Mouse (Mus musculus) neural tube, embryonic 14.5 days (tissue): ENCODE measurements around the gene Acot13. TPM values are rescaled to one million over a fixed set of nuclear protein-coding genes. Genes with fewer than 3 reads are reported as not detected.

Experiments
- ATAC-seq: fragments of 200-750 bp; cut with Nextera tagmentation; 2 replicates; pipeline ENCODE4 v1.8.0; 2017; ENCODE audit warnings: low read depth, mild to moderate bottlenecking, moderate TSS enrichment, moderate library complexity
- H3K27ac ChIP-seq: fragments of 300-500 bp; sonication (generic); 2 replicates; pipeline ENCODE4 v1.5.1; 2014; ENCODE audit warnings: low read depth, mild to moderate bottlenecking, control low read depth, low read length, moderate library complexity, mixed read lengths
- H3K27me3 ChIP-seq: fragments of 300-500 bp; sonication (generic); 2 replicates; pipeline ENCODE4 v1.6.1; 2014; ENCODE audit warnings: low read length; ENCODE audit not compliant: control insufficient read depth, insufficient read depth
- H3K36me3 ChIP-seq: fragments of 300-500 bp; sonication (generic); 2 replicates; pipeline ENCODE4 v1.6.1; 2014; ENCODE audit warnings: low read length, mixed read lengths; ENCODE audit not compliant: control insufficient read depth, insufficient read depth
- H3K4me1 ChIP-seq: fragments of 300-500 bp; sonication (generic); 2 replicates; pipeline ENCODE4 v1.6.1; 2014; ENCODE audit warnings: low read length; ENCODE audit not compliant: control insufficient read depth, insufficient read depth
- H3K4me2 ChIP-seq: fragments of 300-500 bp; sonication (generic); 2 replicates; pipeline ENCODE4 v1.6.1; 2014; ENCODE audit warnings: mild to moderate bottlenecking, low read depth, low read length, control low read depth
- H3K4me3 ChIP-seq: fragments of 300-500 bp; sonication (generic); 2 replicates; pipeline ENCODE4 v1.5.1; 2014; ENCODE audit warnings: low read depth, low read length, control low read depth, mixed read lengths
- H3K9ac ChIP-seq: fragments of 300-500 bp; sonication (generic); replicated peaks from 2 replicates; pipeline ENCODE4 v1.6.1; 2014; ENCODE audit warnings: low read depth, mild to moderate bottlenecking, control low read depth, low read length, mixed read lengths
- H3K9me3 ChIP-seq: fragments of 300-500 bp; sonication (generic); 2 replicates; pipeline ENCODE4 v1.6.1; 2016; ENCODE audit warnings: low read length; ENCODE audit not compliant: control insufficient read depth
- WGBS: fragments of 180-500 bp; shearing (Covaris S2); extraction: QIAGEN DNeasy Blood & Tissue Kit; methylation state at CpG from one replicate; pipeline ENCODE4 v1.1.7; 2014; 5-methylcytosine and 5-hydroxymethylcytosine counted together
- polyA plus RNA-seq: library from polyadenylated mRNA; unstranded; fragments of >200 nt; fragmentation: Nextera tagmentation; extraction: Ambion mirVana; gene quantifications from 2 replicates; pipeline ENCODE4 v1.2.1, GENCODE M21; 2014

The Acot13 gene
- polyA plus RNA-seq, 1 experiment from 2014 or later, result 51.2 TPM

- no peaks in the 10 kb centered on the region for H3K9me3 ChIP-seq
- no peak for ATAC-seq
- no peaks in the 10 kb centered on the region for H3K27me3 ChIP-seq
- H3K4me2 ChIP-seq, result no peak overlapping the region
- no peaks in the 10 kb centered on the region for H3K36me3 ChIP-seq
- 80% methylated on average over 7 of the region's 7 CpGs for WGBS
- no peak overlapping the region for H3K4me3 ChIP-seq
- H3K4me1 ChIP-seq, result no peaks in the 10 kb centered on the region
- no peak overlapping the region for H3K9ac ChIP-seq
- H3K27ac ChIP-seq, result no peak overlapping the region
These were observed 30.7 kb upstream of the Acot13 start for GRCm38 (mm10) chr13:24862021-24862420.

DNA sequence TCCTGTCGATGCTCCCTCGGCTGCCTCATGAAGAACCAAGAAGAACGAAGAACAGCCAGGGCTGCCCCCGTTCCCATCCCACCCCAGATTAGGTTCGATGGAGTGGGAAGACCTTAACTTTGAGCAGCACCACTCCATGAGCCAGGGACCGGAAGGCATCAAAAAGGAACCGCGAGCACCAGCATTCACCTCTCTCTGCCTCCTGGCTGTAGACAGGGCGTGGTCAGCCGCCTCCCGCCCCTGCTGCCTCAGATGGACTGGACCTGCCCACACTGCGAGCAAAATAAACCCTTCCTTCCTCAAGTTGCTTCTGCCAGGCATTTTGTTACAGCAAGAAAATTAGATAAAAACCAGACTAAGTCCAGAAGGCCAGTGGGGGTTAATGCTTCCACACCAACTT lies 29.7 kb upstream of the Acot13 start:
- Histone ChIP-seq H3K4me1 (no peaks in the 10 kb centered on the region), H3K4me2 (no peak overlapping the region)
- ATAC-seq, result no peak

GRCm38 (mm10) chr13:24859115-24859514 lies 27.8 kb upstream of the Acot13 start:
- ATAC-seq, result no peak
- no peak overlapping the region for H3K4me2 ChIP-seq
- H3K27ac ChIP-seq, result no peak overlapping the region
- no peak overlapping the region for H3K4me3 ChIP-seq
- no peaks in the 10 kb centered on the region for H3K36me3 ChIP-seq
- no peaks in the 10 kb centered on the region for H3K4me1 ChIP-seq
- no peaks in the 10 kb centered on the region for H3K9me3 ChIP-seq
- H3K27me3 ChIP-seq, result no peaks in the 10 kb centered on the region
- no peak overlapping the region for H3K9ac ChIP-seq

More for the DNA sequence above, 29.7 kb upstream of the Acot13 start:
- H3K27ac ChIP-seq, result no peak overlapping the region
- H3K9me3 ChIP-seq, result no peaks in the 10 kb centered on the region
- H3K27me3 ChIP-seq, result no peaks in the 10 kb centered on the region
- H3K9ac ChIP-seq, result no peak overlapping the region
- H3K4me3 ChIP-seq, result no peak overlapping the region
- no peaks in the 10 kb centered on the region for H3K36me3 ChIP-seq
- 66% methylated on average over 12 of the region's 12 CpGs for WGBS

GRCm38 (mm10) chr13:24852570-24852969 lies 21.2 kb upstream of the Acot13 start:
- Histone ChIP-seq H3K9me3 (no peaks in the 10 kb centered on the region), H3K9ac (no peak overlapping the region), H3K27ac (no peak overlapping the region), H3K4me1 (no peaks in the 10 kb centered on the region), H3K4me3 (no peak overlapping the region), H3K27me3 (no peaks in the 10 kb centered on the region), H3K36me3 (no peaks in the 10 kb centered on the region), H3K4me2 (no peak overlapping the region)
- no peak for ATAC-seq
- WGBS, result 91% methylated on average over 3 of the region's 3 CpGs

GRCm38 (mm10) chr13:24851989-24852388 lies 20.6 kb upstream of the Acot13 start:
- no peak for ATAC-seq
- Histone ChIP-seq H3K9ac (no peak overlapping the region), H3K36me3 (no peaks in the 10 kb centered on the region), H3K27me3 (no peaks in the 10 kb centered on the region), H3K27ac (no peak overlapping the region), H3K4me3 (no peak overlapping the region), H3K9me3 (no peaks in the 10 kb centered on the region), H3K4me2 (no peak overlapping the region), H3K4me1 (no peaks in the 10 kb centered on the region)
- WGBS, result 90% methylated on average over 2 of the region's 2 CpGs

DNA sequence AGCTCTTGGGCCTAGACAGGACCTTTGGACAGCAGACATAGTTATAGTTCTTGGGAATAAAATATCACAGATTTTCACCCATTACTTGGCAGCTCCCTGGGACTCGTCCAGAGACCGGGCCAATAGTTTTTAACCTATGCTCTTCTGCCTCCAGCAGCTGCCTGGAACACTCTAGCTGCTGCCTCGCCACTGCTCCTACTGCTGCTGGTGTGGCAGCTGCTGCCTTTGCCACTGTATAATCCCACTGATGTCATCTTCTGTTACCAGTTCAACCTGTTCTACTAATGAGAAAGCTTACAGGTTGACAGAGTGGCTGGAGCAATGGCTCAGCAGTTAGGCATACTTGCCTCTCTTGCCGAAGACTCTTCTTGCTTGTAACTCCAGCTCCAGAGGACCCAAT lies 18.0 kb upstream of the Acot13 start:
- 86% methylated on average over 4 of the region's 4 CpGs for WGBS
- Histone ChIP-seq H3K27me3 (no peaks in the 10 kb centered on the region), H3K27ac (no peak overlapping the region), H3K4me3 (no peak overlapping the region), H3K9ac (no peak overlapping the region), H3K4me1 (no peaks in the 10 kb centered on the region), H3K4me2 (no peak overlapping the region), H3K9me3 (no peaks in the 10 kb centered on the region), H3K36me3 (no peaks in the 10 kb centered on the region)
- no peak for ATAC-seq

- Histone ChIP-seq H3K27ac (no peak within 1 kb of the TSS), H3K36me3 (0 out of 2 replicates have a peak, but pooled peaks cover 2% of the 10 kb centered on the region), H3K4me2 (peak within 1 kb of the TSS; percentile 50), H3K4me3 (peak within 1 kb of the TSS; percentile 57), H3K27me3 (no peaks in the 10 kb centered on the region), H3K4me1 (no peaks in the 10 kb centered on the region), H3K9ac (peak within 1 kb of the TSS; percentile 58), H3K9me3 (no peaks in the 10 kb centered on the region)
- peak; percentile 96 for ATAC-seq
- 9% methylated on average over 40 of the region's 40 CpGs for WGBS
These were observed 13.9 kb upstream of the Acot13 start, which contains the start of gene D130043K22Rik for GRCm38 (mm10) chr13:24844983-24845955. Gene D130043K22Rik (plus strand): TSS chr13:24845135.

DNA sequence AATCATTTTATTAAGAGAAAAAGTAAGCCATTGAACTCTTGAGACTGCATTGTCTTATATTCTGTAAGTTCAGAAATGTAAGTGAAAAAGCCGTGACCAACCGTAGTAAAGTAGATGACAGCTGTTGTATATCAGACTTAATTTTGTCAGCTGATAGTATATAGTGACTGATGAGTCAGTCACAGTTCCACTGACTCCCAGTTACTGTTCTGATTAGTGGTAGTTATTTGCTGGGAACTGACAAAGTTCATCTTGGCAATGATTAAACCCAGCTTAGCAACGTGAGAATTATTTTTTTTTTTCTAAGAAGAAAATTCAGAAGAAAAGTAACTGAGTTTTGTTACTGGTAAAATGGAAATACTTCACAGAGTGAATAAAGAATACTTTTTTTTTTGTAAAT lies 10.4 kb upstream of the Acot13 start:
- H3K4me1 ChIP-seq, result no peaks in the 10 kb centered on the region
- WGBS, result 90% methylated on average over 3 of the region's 3 CpGs
- H3K27me3 ChIP-seq, result no peaks in the 10 kb centered on the region
- 0 out of 2 replicates have a peak, but pooled peaks cover 2% of the 10 kb centered on the region for H3K36me3 ChIP-seq
- H3K27ac ChIP-seq, result no peak overlapping the region
- ATAC-seq, result no peak
- H3K9me3 ChIP-seq, result no peaks in the 10 kb centered on the region
- no peak overlapping the region for H3K4me3 ChIP-seq
- H3K4me2 ChIP-seq, result no peak overlapping the region
- no peak overlapping the region for H3K9ac ChIP-seq

DNA sequence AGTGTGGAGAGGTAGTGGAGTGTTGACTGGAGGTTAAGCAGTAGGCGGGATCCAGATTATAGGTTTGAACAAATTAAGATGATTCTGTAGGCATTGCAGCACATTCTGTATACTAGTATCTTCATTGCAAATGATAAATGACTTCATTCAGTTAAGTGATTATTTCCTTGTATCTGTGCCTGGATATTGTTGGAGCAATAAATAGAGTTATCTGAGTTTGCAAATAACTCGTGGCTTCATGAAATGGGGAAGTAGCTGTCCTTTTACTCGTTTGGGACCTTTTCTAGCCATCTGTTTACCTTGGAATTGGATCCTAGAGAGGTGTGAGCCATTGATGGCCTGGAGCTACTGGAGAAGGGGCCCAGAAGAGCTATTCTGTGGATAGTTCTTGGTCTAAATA lies 8.5 kb upstream of the Acot13 start:
- Histone ChIP-seq H3K36me3 (0 out of 2 replicates have a peak, but pooled peaks cover 2% of the 10 kb centered on the region), H3K27ac (no peak overlapping the region), H3K4me2 (no peak overlapping the region), H3K4me3 (no peak overlapping the region), H3K9me3 (no peaks in the 10 kb centered on the region), H3K27me3 (no peaks in the 10 kb centered on the region), H3K9ac (no peak overlapping the region), H3K4me1 (no peaks in the 10 kb centered on the region)
- WGBS, result 88% methylated on average over 3 of the region's 3 CpGs
- no peak for ATAC-seq
